Mouse (Mus musculus) thymus, adult 2 months (tissue): ENCODE data around the gene Psmd9. TPM values are rescaled to one million over a fixed set of nuclear protein-coding genes. Genes with fewer than 3 reads are reported as not detected.

Experiments
- DNase-seq: peaks from one replicate; pipeline ENCODE4 v3.0.0; 2021
- H3K27ac ChIP-seq: fragments of 200-500 bp; 2 replicates; pipeline ENCODE4 v1.5.1; 2012; ENCODE audit warnings: low read length, control low read depth; ENCODE audit not compliant: control insufficient read depth, insufficient read depth
- H3K27me3 ChIP-seq: fragments of 200-500 bp; 2 replicates; pipeline ENCODE4 v1.6.1; 2012; ENCODE audit warnings: mild to moderate bottlenecking, low read length, moderate library complexity, mixed read lengths; ENCODE audit not compliant: control insufficient read depth, insufficient read depth
- H3K36me3 ChIP-seq: fragments of 200-500 bp; 2 replicates; pipeline ENCODE4 v1.6.1; 2012; ENCODE audit warnings: mild to moderate bottlenecking, low read length, moderate library complexity; ENCODE audit not compliant: control insufficient read depth, insufficient read depth
- H3K4me1 ChIP-seq: fragments of 200-500 bp; replicated peaks from 2 replicates; pipeline ENCODE4 v1.6.1; 2012; ENCODE audit warnings: low read length; ENCODE audit not compliant: control insufficient read depth, insufficient read depth
- H3K4me3 ChIP-seq: fragments of 200-500 bp; 2 replicates; pipeline ENCODE4 v1.5.1; 2012; ENCODE audit warnings: mild to moderate bottlenecking, low read length, control low read depth, moderate library complexity; ENCODE audit not compliant: control insufficient read depth, insufficient read depth
- CTCF ChIP-seq: fragments of 200-500 bp; IDR thresholded peaks from 2 replicates; pipeline ENCODE4 v1.5.1; 2012; ENCODE audit warnings: mild to moderate bottlenecking, control low read depth, low read length, moderate library complexity, borderline replicate concordance; ENCODE audit not compliant: control insufficient read depth, poor library complexity, insufficient read depth; ENCODE audit errors: extremely low read depth
- POLR2A ChIP-seq: fragments of 200-500 bp; IDR thresholded peaks from 2 replicates; pipeline ENCODE4 v1.6.1; 2012; ENCODE audit warnings: mild to moderate bottlenecking, low read length, control low read depth, moderate library complexity; ENCODE audit not compliant: control insufficient read depth, poor library complexity, insufficient read depth; ENCODE audit errors: extremely low read depth
- whole genome bisulfite sequencing: fragments of 180-500 bp; shearing (Covaris S2); methylation state at CpG from one replicate; pipeline ENCODE4 v1.1.7; 2018; 5-methylcytosine and 5-hydroxymethylcytosine counted together
- polyA plus RNA-seq: library from polyadenylated mRNA; depleted of rRNA; stranded (reverse); fragments of >200 nt; gene quantifications from 2 replicates; pipeline ENCODE4 v1.2.3, GENCODE M21; 2012

Gene Psmd9
- polyA plus RNA-seq, 1 experiment: 34.7 TPM

- 90% methylated on average over 19 of the region's 19 CpGs for WGBS
- TF ChIP-seq CTCF (no peak), POLR2A (no peak)
- peaks cover 51% of the 10 kb centered on the region for H3K4me1 ChIP-seq
- no peaks in the 10 kb centered on the region for H3K27me3 ChIP-seq
- peak overlapping the region; percentile 100 for H3K27ac ChIP-seq
- H3K4me3 ChIP-seq: 0 out of 2 replicates have a peak overlapping the region, but pooled peaks have one; percentile 71
- H3K36me3 ChIP-seq: peaks cover 38% of the 10 kb centered on the region
- no peak for DNase-seq
Measured at GRCm38 (mm10) chr5:123151707-123152362, 17.4 kb upstream of the Psmd9 start.

- TF ChIP-seq POLR2A (no peak), CTCF (no peak)
- peak; percentile 59 for DNase-seq
- Histone ChIP-seq H3K36me3 (peaks cover 39% of the 10 kb centered on the region), H3K4me1 (peaks cover 46% of the 10 kb centered on the region), H3K27me3 (no peaks in the 10 kb centered on the region), H3K27ac (peak overlapping the region; percentile 71), H3K4me3 (no peak overlapping the region)
- WGBS: 6% methylated on average over 1 of the region's 1 CpGs
Measured at GRCm38 (mm10) chr5:123152901-123153300, 16.3 kb upstream of the Psmd9 start.

- DNase-seq: peak; percentile 79
- TF ChIP-seq POLR2A: no peak
- no peak for TF ChIP-seq CTCF
- H3K4me1 ChIP-seq: peaks cover 24% of the 10 kb centered on the region
- H3K27me3 ChIP-seq: no peaks in the 10 kb centered on the region
- no peak overlapping the region for H3K4me3 ChIP-seq
- H3K27ac ChIP-seq: no peak overlapping the region
- peaks cover 51% of the 10 kb centered on the region for H3K36me3 ChIP-seq
- WGBS: 59% methylated on average over 7 of the region's 7 CpGs
Measured at GRCm38 (mm10) chr5:123155425-123155824, 13.8 kb upstream of the Psmd9 start.

GRCm38 (mm10) chr5:123156763-123157162 lies 12.4 kb upstream of the Psmd9 start:
- DNase-seq: no peak
- H3K36me3 ChIP-seq: peaks cover 65% of the 10 kb centered on the region
- H3K4me1 ChIP-seq: peaks cover 12% of the 10 kb centered on the region
- H3K27me3 ChIP-seq: no peaks in the 10 kb centered on the region
- TF ChIP-seq CTCF (peak; percentile 56; the same call in 1 of the 2 replicates), POLR2A (no peak)
- 93% methylated on average over 12 of the region's 12 CpGs for WGBS
- no peak overlapping the region for H3K27ac ChIP-seq
- H3K4me3 ChIP-seq: no peak overlapping the region

GRCm38 (mm10) chr5:123157972-123158371 lies 11.2 kb upstream of the Psmd9 start:
- no peak for TF ChIP-seq CTCF
- no peak for TF ChIP-seq POLR2A
- no peak overlapping the region for H3K27ac ChIP-seq
- 97% methylated on average over 4 of the region's 4 CpGs for WGBS
- H3K27me3 ChIP-seq: no peaks in the 10 kb centered on the region
- peaks cover 2% of the 10 kb centered on the region for H3K4me1 ChIP-seq
- peaks cover 70% of the 10 kb centered on the region for H3K36me3 ChIP-seq
- no peak for DNase-seq
- H3K4me3 ChIP-seq: no peak overlapping the region

- TF ChIP-seq POLR2A: no peak
- H3K27me3 ChIP-seq: no peaks in the 10 kb centered on the region
- no peak overlapping the region for H3K4me3 ChIP-seq
- no peak overlapping the region for H3K27ac ChIP-seq
- 98% methylated on average over 4 of the region's 4 CpGs for WGBS
- peaks cover 81% of the 10 kb centered on the region for H3K36me3 ChIP-seq
- no peaks in the 10 kb centered on the region for H3K4me1 ChIP-seq
- DNase-seq: no peak
Measured at GRCm38 (mm10) chr5:123159446-123159845, 9.8 kb upstream of the Psmd9 start.

GRCm38 (mm10) chr5:123159866-123160265 lies 9.3 kb upstream of the Psmd9 start:
- TF ChIP-seq CTCF: no peak
- TF ChIP-seq POLR2A: no peak
- H3K27me3 ChIP-seq: no peaks in the 10 kb centered on the region
- no peak overlapping the region for H3K27ac ChIP-seq
- H3K4me1 ChIP-seq: no peaks in the 10 kb centered on the region
- 98% methylated on average over 15 of the region's 15 CpGs for WGBS
- no peak overlapping the region for H3K4me3 ChIP-seq
- peaks cover 84% of the 10 kb centered on the region for H3K36me3 ChIP-seq
- DNase-seq: no peak
